Mouse (Mus musculus): ENCODE measurements at regions not wholly inside any gene's neighbourhood (a gene's known extent, or its start where the extent isn't known, plus 50 kb on each side); places are given as distances from the start of the nearest gene placed in this dataset.
A peak's percentile ranks its signal among the peaks of the same experiment; 100 is the strongest.

- DNase-seq (ENCODE audit: low read depth) = no peak
Measured at GRCm38 (mm10) chr1:43247609-43248008, 50.8 kb upstream of the Fhl2 start.

DNA sequence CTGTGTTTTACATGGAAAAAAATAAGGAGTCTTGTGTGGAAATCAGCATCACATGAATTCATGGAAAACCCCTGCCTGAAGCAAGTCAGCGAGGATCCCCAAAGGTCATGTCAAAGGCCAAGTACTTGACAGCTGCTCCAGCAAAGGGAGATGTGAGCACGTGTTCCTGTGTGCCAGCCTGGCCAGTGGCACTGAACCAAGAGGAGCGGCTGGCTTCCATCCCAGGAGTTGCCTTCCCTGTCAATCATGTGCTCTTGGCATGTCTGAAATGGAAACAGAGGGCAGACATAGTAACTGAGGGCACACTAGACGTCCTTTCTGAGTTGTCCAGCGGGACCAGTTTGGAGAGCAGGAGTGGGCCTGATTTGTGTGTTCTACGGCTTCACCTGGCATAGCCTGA is 53.5 kb upstream of the Fhl2 start:
- DNase-seq (ENCODE audit: low read depth) = no peak

DNA sequence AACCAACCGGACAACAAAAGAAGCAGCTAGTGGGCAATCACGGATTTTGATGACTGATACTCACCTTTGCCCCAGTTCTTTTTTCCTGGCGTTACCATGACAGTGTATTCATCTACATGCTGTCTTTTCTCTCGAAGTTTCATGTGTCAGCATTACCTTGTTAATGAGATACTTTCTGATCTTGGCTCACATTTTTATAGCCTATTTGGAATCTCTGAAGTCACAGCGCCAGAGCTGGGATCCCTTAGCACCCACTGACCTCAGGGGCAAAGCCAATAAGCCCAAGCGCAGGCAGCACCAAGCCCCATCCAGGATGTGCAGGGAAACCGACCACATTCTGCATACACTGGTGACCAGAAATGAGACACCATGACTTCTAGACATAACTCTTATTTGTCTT is 54.6 kb upstream of the Fhl2 start:
- no peak for DNase-seq (ENCODE audit: low read depth)

DNA sequence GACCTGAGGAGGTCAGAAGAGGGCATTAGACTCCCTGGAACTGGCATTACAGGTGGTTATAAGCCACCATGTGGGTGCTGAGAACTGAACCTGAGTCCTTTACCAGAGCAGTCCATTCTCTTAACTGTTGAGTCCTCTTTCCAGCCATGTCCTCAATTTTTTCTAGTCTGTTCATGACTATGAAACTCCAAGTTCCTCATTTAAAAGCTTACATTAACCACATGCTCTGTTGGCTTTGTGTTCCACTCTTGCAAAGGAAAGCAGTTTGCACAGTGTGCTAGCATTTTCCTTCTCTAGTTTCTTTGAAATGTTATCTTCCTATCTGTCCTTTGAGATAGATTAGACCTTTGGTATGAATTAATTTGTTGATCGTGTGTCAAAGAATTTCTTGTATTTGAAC is 57.3 kb upstream of the Fhl2 start:
- no peak for DNase-seq (ENCODE audit: low read depth)

- no peak for DNase-seq (ENCODE audit: low read depth)
Measured at GRCm38 (mm10) chr1:43256078-43256477, 59.3 kb upstream of the Fhl2 start.

DNA sequence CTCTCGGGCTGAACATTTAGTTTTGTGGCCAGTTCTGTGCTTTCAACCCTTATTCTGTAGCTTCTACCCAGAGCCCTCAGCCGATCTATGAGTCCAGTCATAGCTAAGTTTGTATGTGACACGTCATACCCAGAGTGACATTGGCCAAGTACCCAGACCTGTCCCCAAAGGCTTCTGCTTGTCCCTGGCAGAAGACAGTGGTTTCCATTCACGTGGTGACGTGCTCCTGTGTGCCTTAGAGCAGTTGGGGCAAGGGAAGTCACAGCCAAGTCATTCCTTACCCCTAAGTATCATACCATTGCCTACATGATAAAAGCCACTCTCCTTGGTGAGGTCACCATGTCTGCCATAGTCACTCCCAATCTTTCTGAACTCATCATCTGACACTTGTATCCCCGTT is 61.1 kb upstream of the Fhl2 start:
- no peak for DNase-seq (ENCODE audit: low read depth)

DNA sequence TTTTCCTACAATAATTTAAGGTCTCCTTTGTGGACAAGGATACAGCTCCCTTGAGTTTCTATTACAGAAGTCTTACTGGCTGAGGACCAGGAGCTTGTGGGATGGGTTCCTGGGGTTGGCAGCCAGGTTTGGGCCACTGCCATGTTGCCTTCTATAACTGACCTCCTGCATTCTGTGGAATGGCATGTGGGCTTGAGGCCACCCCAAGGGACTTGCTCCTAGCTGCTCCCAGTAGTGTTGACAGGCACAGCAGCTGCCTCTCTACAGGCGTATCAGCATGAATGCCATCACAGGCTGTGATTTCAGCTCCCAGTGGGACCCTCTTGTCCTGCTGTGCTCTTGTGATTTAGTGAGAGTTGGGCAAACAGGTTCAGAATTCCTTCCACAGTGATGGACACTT is 63.1 kb upstream of the Fhl2 start:
- DNase-seq (ENCODE audit: low read depth) = no peak

DNA sequence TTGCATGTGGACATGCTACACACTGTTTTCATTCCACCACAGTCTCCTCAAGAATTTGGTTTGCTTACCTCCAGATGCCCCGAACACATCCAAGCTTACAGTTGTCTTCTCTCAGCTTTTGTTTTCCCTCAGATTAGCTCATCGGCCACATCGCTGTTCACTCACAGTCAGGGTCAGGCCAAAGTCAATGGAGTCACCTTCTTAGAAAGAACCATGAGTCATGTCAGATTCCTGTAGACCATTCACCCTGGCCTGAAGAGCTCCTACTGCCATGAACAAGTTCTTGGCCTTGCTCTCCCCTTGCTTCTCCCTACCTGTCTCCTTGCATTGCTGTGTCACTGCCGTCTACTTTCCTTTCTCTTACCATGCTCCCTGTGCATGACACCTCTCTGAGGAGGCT is 63.7 kb upstream of the Fhl2 start:
- DNase-seq (ENCODE audit: low read depth) = no peak

DNA sequence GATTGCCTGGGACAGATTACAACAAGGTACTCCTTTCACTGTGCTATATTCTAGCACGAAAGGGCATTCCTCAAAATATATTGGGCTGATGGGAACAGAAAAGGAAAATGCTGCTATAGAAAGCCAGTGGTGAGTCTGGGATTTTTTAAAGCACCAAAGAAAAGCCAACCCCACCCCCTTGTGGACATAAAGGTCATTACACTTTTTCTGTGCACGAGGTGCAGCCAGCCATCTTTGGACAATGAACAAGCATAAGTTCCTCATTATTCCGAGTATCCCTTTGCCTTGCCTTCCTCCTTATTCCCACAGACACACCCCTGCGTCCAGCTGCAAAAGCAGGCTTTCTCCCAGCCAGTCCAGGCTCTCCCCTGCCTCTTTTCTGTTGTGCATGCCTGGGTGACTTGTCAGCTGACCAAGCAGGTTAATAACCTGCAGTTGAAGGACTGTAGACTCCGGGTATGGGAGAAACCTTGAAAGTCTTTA is 67.7 kb upstream of the Fhl2 start:
- peak; percentile 57 for DNase-seq (ENCODE audit: low read depth)

GRCm38 (mm10) chr1:43265699-43266455 is 69.1 kb upstream of the Fhl2 start:
- DNase-seq (ENCODE audit: low read depth) = no peak

DNA sequence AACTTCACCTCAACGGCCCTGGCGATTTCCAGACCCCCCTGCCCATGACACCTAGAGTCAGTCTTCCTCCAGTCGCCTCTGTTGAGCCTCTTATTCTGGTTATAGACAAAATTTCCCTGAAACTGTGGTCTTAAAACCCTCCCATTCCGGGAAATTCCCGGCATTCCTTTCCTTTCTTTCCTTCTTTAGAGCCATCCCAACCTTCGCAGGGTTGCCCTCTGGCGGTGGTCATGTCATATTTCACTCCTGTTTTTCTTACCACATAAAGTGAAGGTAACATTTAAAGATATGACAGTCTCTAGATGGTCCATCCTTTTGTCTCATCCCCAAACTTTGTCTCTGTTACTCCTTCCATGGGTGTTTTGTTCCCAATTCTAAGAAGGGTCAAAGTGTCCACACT is 72.9 kb upstream of the Fhl2 start:
- no peak for DNase-seq (ENCODE audit: low read depth)

- DNase-seq (ENCODE audit: low read depth) = no peak
Measured at GRCm38 (mm10) chr1:43273236-43273868, 76.6 kb upstream of the Fhl2 start.

DNA sequence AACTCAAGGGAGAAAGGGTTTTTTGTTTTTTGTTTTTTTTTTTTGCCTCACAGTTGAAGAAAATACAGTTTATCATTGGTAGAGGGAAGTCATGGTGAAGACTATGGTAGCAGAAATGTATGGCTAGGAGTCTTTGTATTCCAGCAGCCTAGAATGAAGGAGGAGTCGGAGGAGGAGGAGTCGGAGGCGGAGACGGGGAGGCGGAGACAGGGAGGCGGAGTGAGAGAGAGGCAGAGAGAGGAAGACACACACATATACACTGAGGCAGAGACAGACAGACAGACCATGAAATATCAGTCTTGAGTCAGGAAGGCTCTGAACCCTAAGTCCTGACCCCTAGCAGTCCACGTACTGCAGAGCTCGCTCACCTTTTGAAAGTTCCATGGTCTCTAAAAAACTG is 95.0 kb upstream of the Fhl2 start:
- DNase-seq (ENCODE audit: low read depth) = no peak

DNA sequence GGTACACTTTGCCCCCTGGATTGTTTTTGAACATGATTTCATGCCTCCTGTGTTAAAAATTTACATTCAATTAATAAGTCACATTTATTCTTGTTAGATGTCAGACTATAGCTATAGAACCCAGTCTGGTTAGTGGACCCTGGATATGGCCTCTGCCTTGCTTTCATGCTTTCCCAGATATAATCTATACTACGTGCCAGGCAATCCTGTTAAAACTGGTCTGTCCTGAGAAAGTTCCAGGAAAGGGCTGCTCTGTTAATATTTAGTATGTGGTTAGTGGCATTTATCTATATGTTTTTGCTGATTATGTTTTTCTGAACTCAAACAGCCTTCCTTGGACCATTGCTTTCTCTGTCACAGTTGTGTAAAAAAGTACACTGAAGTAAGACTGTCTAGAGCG is 95.8 kb upstream of the Fhl2 start:
- DNase-seq (ENCODE audit: low read depth) = no peak

DNA sequence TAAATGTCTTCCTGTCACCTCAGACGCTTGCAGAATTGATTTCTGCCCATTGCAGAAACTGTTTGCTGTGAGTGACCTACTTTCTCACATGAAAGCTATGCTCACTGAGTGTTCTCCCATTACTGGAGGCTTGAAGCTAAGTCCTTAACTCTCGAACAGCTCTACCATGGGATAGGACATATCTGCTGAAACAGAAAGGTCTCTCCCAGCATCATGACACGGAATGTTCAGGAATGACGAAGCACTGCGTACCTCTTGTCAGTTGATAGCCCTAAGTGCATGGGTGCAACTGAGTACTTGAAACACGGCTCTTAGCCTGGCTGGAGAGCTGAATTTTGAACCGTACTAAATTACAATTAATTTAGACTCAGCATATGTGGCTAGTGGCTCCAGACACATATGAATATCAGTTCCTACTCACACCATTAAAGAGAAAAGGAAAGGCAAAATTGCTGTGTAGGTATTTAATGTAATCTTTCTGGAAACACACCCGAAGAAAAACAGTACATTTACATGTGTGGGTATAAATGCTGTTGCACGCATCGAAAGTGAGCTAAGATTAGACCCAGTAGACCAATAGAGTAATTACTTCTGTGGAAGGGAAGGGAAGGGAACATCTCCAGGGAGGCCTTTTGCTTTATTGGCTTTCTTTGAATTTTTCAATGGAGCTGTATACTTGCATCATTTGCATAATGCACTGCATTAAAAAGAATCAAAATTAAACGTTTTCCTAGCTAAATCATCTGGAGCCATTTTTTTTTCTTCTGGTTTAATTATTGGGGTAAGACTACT is 97.6 kb upstream of the Fhl2 start:
- no peak for DNase-seq (ENCODE audit: low read depth)

GRCm38 (mm10) chr1:43297579-43297978 is 100.8 kb upstream of the Fhl2 start:
- no peak for DNase-seq (ENCODE audit: low read depth)

GRCm38 (mm10) chr1:43298746-43299145 is 102.0 kb upstream of the Fhl2 start:
- no peak for DNase-seq (ENCODE audit: low read depth)

DNA sequence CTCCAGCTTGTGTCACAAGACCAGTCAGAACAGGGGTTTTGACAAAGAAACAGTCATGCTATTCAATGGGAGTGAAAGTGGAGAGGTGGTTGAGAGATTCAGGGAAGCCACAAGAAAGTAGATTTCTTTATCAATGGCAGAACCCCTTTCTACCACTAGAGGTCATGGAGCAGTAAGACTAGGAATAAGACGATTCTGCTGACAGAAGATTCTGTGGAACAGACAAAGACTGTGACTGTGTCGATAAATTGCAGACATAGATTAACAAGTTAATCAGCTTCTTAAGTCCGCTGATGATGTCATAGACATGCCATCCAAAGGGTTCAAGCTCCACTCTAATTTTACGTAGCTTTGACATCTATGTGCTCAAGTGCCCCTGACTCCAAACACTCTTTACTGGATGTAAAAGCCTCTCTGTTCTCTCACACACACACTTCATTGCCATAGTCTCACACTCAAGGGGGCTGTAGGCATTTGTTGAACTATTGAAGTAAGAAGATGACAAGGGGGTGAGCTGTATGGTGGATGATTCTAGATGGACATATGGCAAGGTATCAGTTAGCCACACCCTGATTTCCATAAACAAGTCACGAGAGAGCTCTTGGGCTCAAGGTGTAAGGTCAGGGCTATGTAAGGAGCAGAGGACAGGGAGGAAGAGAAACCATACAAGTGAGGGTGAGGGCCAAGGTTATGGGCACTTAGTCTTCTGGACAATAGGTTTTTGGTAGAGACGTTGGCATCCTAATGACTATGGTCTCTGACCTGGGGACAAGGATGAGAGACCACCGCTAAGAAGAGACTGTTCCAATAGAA is 102.9 kb upstream of the Fhl2 start:
- DNase-seq (ENCODE audit: low read depth) = peak; percentile 71

GRCm38 (mm10) chr1:43300676-43301075 is 103.9 kb upstream of the Fhl2 start:
- DNase-seq (ENCODE audit: low read depth) = no peak

DNA sequence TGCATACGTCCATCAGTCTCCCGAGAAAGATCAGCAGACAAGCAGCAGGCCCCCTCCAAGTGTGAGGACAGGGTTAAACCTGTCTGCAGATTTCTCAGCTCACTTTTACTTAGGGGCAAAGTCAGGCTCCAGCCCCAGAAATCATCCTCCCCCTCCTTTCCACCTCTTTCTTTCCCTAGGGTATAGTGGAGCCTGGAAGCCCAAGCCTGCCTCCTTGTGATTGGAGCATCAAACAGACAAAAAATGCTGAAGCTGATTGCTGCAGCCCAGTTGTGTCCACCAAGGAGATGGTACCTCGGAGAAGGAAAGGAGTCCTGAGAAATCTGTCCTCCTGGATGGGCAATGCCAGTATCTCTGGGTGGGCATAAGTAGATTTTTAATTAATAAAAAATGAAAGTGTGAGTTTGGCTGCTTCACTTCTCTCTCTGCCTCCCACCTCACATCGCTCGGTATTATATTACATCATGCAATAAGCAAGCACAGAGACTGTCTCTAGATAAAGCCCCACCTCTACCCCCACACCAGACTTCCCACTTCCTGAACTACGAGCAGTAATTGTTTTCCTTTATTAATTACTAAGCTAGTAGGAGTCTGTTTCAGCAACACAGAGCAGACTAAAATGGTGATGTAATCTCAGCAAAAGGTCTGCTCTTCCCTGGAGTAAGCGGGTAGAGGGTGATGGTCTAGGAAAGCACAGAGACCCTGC is 105.2 kb upstream of the Fhl2 start:
- DNase-seq (ENCODE audit: low read depth) = peak; percentile 12

DNA sequence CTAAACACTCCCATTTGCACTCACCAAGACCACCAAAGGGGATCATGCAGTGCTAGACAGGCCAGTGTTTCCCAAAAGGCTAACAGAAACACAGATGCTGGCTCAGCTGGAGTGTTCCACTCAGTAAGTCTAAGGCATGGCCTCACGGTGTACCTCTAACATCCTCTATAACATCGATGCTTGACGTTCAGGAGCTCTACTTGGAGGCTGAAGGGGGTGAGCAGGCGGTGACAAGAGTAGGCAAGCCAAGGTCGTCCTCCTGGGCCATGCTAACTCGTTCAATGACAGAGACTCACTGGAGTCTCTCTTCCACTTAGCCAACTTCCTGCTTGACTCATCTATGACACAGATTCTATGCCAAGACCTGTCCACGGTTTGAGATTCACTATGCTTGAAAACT is 105.9 kb upstream of the Fhl2 start:
- peak; percentile 60 for DNase-seq (ENCODE audit: low read depth)

Measured in 416B (cell line).